Mouse (Mus musculus): ENCODE measurements around the gene Cyb5b. TPM values are rescaled to one million over a fixed set of nuclear protein-coding genes. Genes with fewer than 3 reads are reported as not detected.

Cyb5b gene
- polyA plus RNA-seq, 1 experiment from 2014 or later = 116 TPM

DNA sequence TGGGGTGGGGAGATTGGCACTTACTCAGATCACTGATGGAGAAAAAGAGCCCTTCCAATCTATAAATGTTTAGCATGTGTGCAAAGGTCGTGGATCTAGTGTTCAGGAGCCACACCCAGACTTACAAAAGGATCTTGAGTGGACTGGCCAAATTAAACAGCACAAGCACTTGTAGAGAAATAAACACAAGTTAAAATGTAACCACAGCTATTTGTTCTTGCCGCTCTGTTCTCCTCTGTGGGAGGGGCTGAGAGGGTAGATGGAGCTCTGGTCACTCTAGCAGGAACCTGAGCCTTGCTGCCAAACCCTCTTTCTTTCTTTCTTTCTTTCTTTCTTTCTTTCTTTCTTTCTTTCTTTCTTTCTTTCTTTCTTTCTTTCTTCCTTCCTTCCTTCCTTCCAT is 33.4 kb upstream of the Cyb5b start:
- Histone ChIP-seq H3K27me3 (replicated peaks) (no peaks in the 10 kb centered on the region), H3K9ac (no peak overlapping the region), H3K4me3 (no peak overlapping the region), H3K4me2 (no peak overlapping the region), H3K36me3 (replicated peaks) (no peaks in the 10 kb centered on the region), H3K9me3 (no peaks in the 10 kb centered on the region), H3K27ac (no peak overlapping the region), H3K4me1 (peaks cover 8% of the 10 kb centered on the region)
- no peak for ATAC-seq (replicated peaks)
- WGBS = 59% methylated on average over 2 of the region's 2 CpGs

DNA sequence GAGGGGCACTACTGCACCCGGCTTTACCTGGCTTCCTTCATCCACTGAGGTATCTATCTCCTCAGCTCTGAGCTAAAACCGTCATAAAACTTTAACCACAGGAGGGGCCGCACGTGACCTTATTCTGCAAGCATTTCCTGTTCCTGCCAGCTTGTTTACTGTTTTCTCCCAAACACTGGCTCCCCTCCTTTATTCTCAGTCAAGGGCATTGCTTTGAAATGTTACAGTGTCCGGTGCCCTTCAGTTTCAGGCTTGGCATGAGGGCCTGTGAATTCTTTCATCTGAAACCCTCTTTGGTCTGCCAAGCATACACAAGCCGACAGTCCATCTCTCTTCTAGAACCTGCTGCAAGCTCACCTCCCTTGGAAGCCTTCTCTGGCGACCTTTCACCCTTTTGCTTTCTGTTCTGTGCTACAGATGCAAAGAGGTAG is 31.6 kb upstream of the Cyb5b start:
- Histone ChIP-seq H3K27ac (no peak overlapping the region), H3K9ac (no peak overlapping the region), H3K27me3 (replicated peaks) (no peaks in the 10 kb centered on the region), H3K9me3 (no peaks in the 10 kb centered on the region), H3K36me3 (replicated peaks) (no peaks in the 10 kb centered on the region), H3K4me2 (no peak overlapping the region), H3K4me1 (peaks cover 7% of the 10 kb centered on the region), H3K4me3 (no peak overlapping the region)
- WGBS = 70% methylated on average over 7 of the region's 7 CpGs
- ATAC-seq (replicated peaks) = no peak

DNA sequence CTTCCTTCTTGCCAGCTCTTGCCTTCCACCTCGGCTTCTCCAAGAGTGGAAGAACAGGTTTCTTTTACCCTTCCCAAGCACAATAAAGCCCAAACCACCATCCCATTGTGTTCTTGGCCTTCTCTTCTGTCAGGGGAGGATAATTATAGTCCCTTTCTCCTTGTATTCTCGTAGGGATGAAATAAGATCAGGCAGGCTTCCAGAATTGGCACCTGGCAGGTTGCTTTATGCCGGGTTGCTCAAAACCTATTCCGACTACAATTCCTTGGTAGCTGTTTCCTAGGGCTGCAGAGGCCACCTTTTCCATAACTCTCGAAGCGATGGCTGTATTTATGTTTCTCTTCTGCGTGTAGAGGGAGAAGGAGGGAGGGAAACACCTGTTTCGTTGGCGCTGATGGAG is 31.0 kb upstream of the Cyb5b start:
- no peak overlapping the region for H3K9ac ChIP-seq
- 75% methylated on average over 9 of the region's 9 CpGs for WGBS
- H3K9me3 ChIP-seq = no peaks in the 10 kb centered on the region
- no peaks in the 10 kb centered on the region for H3K27me3 ChIP-seq (replicated peaks)
- H3K4me2 ChIP-seq = no peak overlapping the region
- no peak overlapping the region for H3K27ac ChIP-seq
- H3K36me3 ChIP-seq (replicated peaks) = no peaks in the 10 kb centered on the region
- H3K4me3 ChIP-seq = no peak overlapping the region
- no peak for ATAC-seq (replicated peaks)
- H3K4me1 ChIP-seq = 0 out of 2 replicates have a peak, but pooled peaks cover 2% of the 10 kb centered on the region

DNA sequence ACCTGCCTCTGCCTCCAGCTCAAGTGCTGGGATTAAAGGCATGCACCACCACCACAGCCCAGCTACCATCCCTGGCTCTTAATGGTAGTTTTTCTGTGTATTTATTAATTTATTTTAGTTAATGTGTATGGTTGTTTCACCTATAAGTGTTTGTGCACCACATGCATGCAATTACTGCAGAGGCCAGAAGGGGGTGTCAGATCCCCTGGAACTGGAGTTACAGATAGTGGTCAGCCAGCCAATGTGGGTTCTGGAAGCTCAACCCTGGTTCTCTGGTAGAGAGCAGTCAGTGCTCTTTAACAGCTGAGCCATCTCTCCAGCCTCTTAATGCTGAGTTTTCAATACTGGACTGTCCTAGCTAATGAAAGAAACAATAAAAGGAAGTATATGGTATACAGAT is 29.6 kb upstream of the Cyb5b start:
- Histone ChIP-seq H3K36me3 (replicated peaks) (no peaks in the 10 kb centered on the region), H3K4me1 (0 out of 2 replicates have a peak, but pooled peaks cover 2% of the 10 kb centered on the region), H3K9me3 (no peaks in the 10 kb centered on the region), H3K27ac (no peak overlapping the region), H3K27me3 (replicated peaks) (no peaks in the 10 kb centered on the region), H3K4me3 (no peak overlapping the region), H3K9ac (no peak overlapping the region), H3K4me2 (no peak overlapping the region)
- ATAC-seq (replicated peaks) = no peak

DNA sequence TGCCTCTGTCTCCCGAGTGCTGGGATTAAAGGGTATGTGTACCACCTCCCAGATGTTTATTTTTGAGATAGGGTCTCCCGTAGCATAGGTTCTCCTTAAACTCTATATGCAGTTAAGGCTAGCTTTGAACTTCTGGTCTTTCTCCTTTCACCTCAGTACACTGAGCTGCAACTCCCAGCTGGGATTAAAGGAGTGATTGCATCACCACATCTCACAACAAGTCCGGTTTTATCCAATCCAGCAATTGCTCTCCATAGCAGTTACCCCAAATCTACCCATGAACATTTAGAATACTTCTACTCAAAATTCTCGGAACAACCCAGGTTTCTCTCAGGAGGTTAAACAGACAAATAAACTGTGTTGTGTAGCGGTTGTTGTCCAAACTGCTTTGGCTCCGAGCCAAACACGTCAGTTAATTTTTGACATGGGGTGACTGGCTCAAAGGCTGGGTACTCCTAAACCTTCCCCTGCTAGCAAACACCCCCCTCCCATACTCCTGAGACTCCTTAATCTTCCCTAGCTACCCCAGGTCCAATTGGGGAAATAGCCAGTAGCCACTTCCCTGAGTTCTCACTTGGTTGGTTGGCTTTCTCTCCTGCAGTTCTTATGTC is 28.7 kb upstream of the Cyb5b start:
- H3K27me3 ChIP-seq (replicated peaks) = no peaks in the 10 kb centered on the region
- ATAC-seq (replicated peaks) = no peak
- H3K27ac ChIP-seq = no peak overlapping the region
- no peaks in the 10 kb centered on the region for H3K36me3 ChIP-seq (replicated peaks)
- no peak overlapping the region for H3K9ac ChIP-seq
- no peak overlapping the region for H3K4me3 ChIP-seq
- H3K4me1 ChIP-seq = no peaks in the 10 kb centered on the region
- 90% methylated on average over 7 of the region's 7 CpGs for WGBS
- no peaks in the 10 kb centered on the region for H3K9me3 ChIP-seq
- no peak overlapping the region for H3K4me2 ChIP-seq

DNA sequence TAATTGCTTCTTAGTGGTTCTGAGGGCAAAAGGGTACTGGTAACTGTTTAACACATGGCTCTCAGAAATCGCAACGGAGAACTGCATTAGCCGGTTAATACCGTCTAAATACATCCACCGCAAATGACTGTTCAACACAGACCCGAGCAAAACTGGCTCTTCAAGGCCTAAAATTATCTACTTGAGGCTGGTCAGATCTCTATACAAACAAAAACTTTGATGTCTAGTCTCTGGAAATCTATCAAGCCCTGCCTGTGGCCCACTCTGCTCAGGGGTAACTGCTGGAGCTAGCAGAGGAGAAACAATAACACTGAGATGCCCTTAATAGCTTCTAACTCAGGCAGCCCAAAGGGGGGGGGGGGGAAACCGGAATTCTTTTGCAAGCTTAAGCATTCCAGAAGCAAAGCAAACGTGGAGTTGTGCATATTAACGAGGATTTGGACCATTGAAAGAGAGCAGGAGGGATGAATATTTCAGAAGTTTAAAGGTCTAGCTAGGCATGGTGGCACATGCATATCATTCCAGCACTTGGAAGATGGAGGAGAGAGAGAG is 27.3 kb upstream of the Cyb5b start:
- H3K27ac ChIP-seq = no peak overlapping the region
- no peaks in the 10 kb centered on the region for H3K4me1 ChIP-seq
- no peaks in the 10 kb centered on the region for H3K9me3 ChIP-seq
- H3K4me3 ChIP-seq = no peak overlapping the region
- ATAC-seq (replicated peaks) = no peak
- WGBS = 16% methylated on average over 9 of the region's 9 CpGs
- no peak overlapping the region for H3K9ac ChIP-seq
- no peaks in the 10 kb centered on the region for H3K27me3 ChIP-seq (replicated peaks)
- H3K36me3 ChIP-seq (replicated peaks) = no peaks in the 10 kb centered on the region
- H3K4me2 ChIP-seq = no peak overlapping the region

DNA sequence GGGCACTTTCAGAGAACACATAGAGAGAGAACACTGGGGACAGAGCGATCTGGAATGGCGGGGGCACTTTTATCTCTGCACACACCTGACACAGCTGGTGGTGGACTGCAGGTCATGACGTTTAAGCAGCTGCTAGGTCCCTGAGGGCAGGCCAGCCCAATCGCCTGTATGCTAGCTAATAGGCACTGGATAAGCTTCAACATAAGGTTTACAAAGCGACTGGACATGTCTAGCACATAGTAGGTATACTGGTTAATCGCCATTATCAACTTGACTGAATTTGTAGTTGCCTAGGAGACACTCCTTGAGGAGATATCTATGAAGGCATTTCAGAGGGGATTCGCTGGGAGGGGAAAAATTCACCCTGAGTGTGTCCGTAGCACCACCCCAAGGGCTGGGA is 26.1 kb upstream of the Cyb5b start:
- Histone ChIP-seq H3K4me3 (no peak overlapping the region), H3K27ac (no peak overlapping the region), H3K9ac (no peak overlapping the region), H3K36me3 (replicated peaks) (no peaks in the 10 kb centered on the region), H3K9me3 (no peaks in the 10 kb centered on the region), H3K4me2 (no peak overlapping the region), H3K27me3 (replicated peaks) (no peaks in the 10 kb centered on the region), H3K4me1 (no peaks in the 10 kb centered on the region)
- 76% methylated on average over 8 of the region's 8 CpGs for WGBS
- ATAC-seq (replicated peaks) = no peak

DNA sequence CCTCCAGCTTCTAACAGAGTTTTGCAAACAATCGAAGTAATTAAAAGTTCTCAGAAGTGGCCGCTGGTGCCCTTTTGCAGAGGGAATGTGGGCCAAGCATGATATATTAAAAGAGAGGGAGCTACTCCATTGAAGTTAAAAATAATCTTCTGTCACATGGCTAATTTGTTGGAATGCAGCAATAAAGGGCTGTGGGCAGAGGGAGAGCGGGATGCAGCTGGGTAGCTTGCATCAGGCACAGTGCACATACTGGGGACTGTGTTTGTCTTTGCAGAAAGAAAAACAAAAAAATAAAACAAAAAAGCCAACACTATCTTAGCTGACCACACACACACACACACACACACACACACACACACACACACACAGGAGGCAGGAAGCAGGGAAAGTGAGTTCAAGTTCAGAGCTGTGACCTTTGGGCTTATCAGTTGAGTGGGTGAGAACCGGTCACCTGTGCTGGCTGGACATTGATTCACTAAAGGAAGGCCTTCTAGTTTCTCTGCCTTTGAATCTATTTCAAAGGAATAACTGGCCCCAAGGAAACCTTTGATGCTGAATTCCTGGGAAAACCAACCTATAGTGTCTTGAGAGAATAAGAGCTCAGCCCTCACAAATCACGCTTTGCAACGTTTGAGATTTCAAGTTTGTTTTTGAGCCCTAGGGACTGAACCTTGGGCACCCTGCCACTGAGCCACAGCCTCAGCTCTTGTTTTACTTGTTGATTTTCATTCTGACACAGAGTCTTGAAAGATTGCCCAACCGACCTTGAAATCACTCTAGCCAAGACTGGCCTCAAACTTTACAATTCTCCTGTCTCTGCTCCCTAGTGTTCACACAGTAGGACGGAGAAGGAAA is 21.0 kb upstream of the Cyb5b start:
- H3K4me2 ChIP-seq = no peak overlapping the region
- H3K36me3 ChIP-seq (replicated peaks) = no peaks in the 10 kb centered on the region
- no peaks in the 10 kb centered on the region for H3K27me3 ChIP-seq (replicated peaks)
- no peaks in the 10 kb centered on the region for H3K9me3 ChIP-seq
- H3K27ac ChIP-seq = no peak overlapping the region
- no peaks in the 10 kb centered on the region for H3K4me1 ChIP-seq
- H3K4me3 ChIP-seq = no peak overlapping the region
- ATAC-seq (replicated peaks) = no peak
- H3K9ac ChIP-seq = no peak overlapping the region
- WGBS = 42% methylated on average over 8 of the region's 8 CpGs

DNA sequence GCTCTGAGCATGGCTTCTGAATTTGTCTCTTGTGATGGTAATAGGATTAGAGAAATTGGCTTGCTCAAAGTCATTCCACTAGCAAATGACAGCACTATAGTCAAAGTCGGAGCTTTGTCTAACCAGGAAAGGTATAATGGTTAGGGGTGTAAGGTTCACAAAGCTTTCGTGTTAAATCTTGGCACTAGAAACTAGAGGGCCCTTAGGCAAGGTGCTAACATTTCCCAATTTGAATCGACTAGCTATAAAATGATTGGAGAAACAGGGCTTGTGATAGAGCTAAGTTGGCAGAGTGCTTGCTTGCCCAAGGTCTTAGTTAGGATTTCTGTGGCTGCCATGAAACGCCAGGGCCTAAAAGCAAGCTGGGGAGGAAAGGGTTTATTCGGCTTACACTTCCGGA is 20.4 kb upstream of the Cyb5b start:
- Histone ChIP-seq H3K9ac (no peak overlapping the region), H3K4me3 (no peak overlapping the region), H3K36me3 (replicated peaks) (no peaks in the 10 kb centered on the region), H3K27me3 (replicated peaks) (no peaks in the 10 kb centered on the region), H3K27ac (no peak overlapping the region), H3K9me3 (no peaks in the 10 kb centered on the region), H3K4me2 (no peak overlapping the region), H3K4me1 (no peaks in the 10 kb centered on the region)
- ATAC-seq (replicated peaks) = no peak
- WGBS = 61% methylated on average over 6 of the region's 6 CpGs

DNA sequence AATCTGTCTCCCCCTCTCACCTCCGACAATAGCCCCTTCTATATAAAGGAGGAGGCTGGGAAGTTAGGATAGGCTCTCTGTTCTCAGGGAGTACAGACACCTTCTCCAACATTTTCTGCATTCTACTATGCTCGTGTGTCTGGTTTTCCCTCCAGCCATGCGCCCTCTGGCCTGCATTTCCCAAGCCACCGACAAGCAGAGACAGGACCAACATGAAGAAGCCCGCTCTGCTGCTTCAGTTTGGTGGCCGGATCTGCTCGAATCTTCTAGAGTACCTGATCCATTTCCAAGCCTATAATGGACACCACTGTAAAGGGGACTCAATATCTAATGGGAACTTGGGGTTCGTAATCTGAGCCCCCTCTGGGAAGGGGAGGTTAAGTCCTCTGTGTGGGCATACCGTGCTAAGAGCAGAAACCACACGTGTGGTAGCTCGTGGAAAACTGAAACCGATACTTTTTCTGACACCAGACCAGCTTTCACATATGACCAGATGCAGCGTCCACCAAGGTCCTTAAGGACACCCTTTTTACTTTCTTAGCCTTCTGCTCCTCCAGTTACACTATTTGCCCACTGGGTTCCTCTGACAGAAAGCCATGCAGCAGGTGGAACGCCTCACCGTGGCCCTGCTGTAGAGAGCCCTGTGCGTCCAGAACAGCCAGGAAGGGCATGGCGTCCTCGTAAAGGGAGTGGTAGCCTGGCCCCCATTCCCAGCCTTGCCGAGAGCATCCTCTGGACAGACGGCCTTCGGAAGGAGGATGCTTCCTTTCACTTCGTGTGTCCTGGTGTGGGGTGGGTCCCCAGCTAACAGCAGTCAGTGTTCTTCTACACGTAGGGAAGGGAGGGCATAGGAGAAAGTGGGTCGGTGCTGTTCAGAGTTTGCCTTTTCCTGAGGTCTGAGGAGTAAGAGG is 17.6 kb upstream of the Cyb5b start:
- no peak overlapping the region for H3K27ac ChIP-seq
- no peak overlapping the region for H3K9ac ChIP-seq
- no peak overlapping the region for H3K4me3 ChIP-seq
- no peaks in the 10 kb centered on the region for H3K4me1 ChIP-seq
- H3K27me3 ChIP-seq (replicated peaks) = no peaks in the 10 kb centered on the region
- no peaks in the 10 kb centered on the region for H3K9me3 ChIP-seq
- WGBS = 85% methylated on average over 24 of the region's 24 CpGs
- ATAC-seq (replicated peaks) = no peak
- H3K4me2 ChIP-seq = no peak overlapping the region
- no peaks in the 10 kb centered on the region for H3K36me3 ChIP-seq (replicated peaks)

DNA sequence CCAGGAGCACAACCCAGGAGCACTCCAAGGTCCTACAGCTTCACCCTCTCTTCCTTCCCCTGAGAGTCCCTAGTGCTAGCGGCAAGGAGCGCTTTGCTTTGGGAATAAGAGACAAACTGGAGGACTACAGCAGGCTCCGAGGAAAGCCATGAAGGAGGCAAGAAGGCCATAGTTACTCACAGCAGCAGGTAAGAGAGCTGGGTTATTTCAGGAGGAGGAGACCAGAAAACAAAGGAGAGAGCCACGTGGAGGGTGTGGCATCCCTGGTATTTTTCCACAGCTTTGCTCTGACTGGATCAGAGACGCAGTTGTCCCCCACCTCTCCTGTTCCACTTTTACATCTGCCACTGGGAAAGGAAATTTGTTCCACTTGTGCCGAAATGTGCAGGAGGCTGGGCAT is 16.6 kb upstream of the Cyb5b start:
- H3K27me3 ChIP-seq (replicated peaks) = no peaks in the 10 kb centered on the region
- no peaks in the 10 kb centered on the region for H3K4me1 ChIP-seq
- H3K4me2 ChIP-seq = no peak overlapping the region
- no peak overlapping the region for H3K4me3 ChIP-seq
- no peak overlapping the region for H3K9ac ChIP-seq
- WGBS = 58% methylated on average over 6 of the region's 6 CpGs
- ATAC-seq (replicated peaks) = no peak
- H3K27ac ChIP-seq = no peak overlapping the region
- H3K9me3 ChIP-seq = no peaks in the 10 kb centered on the region
- no peaks in the 10 kb centered on the region for H3K36me3 ChIP-seq (replicated peaks)

DNA sequence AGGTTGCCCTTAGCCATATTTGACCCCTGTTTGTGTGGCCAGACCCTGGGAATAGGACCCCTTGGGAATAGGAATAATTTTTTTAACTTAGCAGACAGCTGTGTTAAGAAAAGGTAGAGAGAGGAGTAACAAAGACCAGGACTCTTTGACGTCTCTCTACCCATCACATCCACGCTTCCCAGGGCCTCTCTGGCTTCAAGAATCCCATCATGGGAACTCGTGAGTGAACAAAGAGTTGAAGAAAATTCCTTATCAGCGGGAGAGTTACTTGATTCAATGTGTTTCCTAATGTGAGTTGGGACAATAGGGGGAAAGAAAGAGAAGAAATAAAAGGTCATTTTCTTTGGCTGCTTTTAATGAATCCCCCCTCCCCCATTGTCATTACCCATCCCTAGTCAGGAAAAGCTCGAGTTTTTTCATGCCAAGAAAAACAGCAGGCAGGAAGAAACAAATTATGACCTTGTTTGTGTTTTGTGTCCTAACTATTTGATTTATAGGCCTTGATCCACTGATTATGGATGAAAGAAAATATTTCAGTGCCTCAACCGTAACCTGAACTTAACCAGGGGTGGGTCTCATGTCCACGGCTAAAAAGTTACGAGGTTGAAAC is 14.3 kb upstream of the Cyb5b start:
- Histone ChIP-seq H3K27me3 (replicated peaks) (no peaks in the 10 kb centered on the region), H3K9me3 (no peaks in the 10 kb centered on the region), H3K27ac (no peak overlapping the region), H3K4me2 (no peak overlapping the region), H3K36me3 (replicated peaks) (no peaks in the 10 kb centered on the region), H3K4me3 (no peak overlapping the region), H3K9ac (no peak overlapping the region), H3K4me1 (no peaks in the 10 kb centered on the region)
- WGBS = 29% methylated on average over 8 of the region's 8 CpGs
- ATAC-seq (replicated peaks) = no peak
